Mouse (Mus musculus): ENCODE data around the gene Slc9a2. TPM values are rescaled to one million over a fixed set of nuclear protein-coding genes. Genes with fewer than 3 reads are reported as not detected.

Slc9a2 gene
- 1.7 and 2.0 TPM in 2 replicates for polyA plus RNA-seq (2015; fragmentation: Nextera tagmentation; extraction: Ambion mirVana)

GRCm38 (mm10) chr1:40680067-40680867 is at the start of gene Slc9a2:
Slc9a2 (plus strand) TSS chr1:40680574.
- WGBS: 2% methylated on average over 25 of the region's 25 CpGs
- Histone ChIP-seq H3K4me3 (replicated peaks) (peak within 1 kb of the TSS; percentile 61), H3K9ac (peak within 1 kb of the TSS; percentile 44), H3K9me3 (replicated peaks) (no peaks in the 10 kb centered on the region), H3K4me2 (peak within 1 kb of the TSS; percentile 99), H3K4me1 (peaks cover 24% of the 10 kb centered on the region), H3K36me3 (no peaks in the 10 kb centered on the region), H3K27me3 (peaks cover 67% of the 10 kb centered on the region), H3K27ac (no peak within 1 kb of the TSS)
- no peak for ATAC-seq (replicated peaks; ENCODE audit: low FRiP score)

GRCm38 (mm10) chr1:40632407-40633062 is 47.8 kb upstream of the Slc9a2 start:
- Histone ChIP-seq H3K4me3 (replicated peaks) (no peak overlapping the region), H3K27ac (no peak overlapping the region), H3K27me3 (no peaks in the 10 kb centered on the region), H3K4me1 (peaks cover 18% of the 10 kb centered on the region; the same call in 1 of the 2 replicates), H3K9me3 (replicated peaks) (no peaks in the 10 kb centered on the region), H3K9ac (no peak overlapping the region), H3K4me2 (no peak overlapping the region), H3K36me3 (no peaks in the 10 kb centered on the region)
- 41% methylated on average over 2 of the region's 2 CpGs for WGBS
- ATAC-seq (replicated peaks; ENCODE audit: low FRiP score): no peak

GRCm38 (mm10) chr1:40634608-40635007 is 45.8 kb upstream of the Slc9a2 start:
- WGBS: 60% methylated on average over 4 of the region's 4 CpGs
- H3K4me1 ChIP-seq: peaks cover 18% of the 10 kb centered on the region; the same call in 1 of the 2 replicates
- no peak overlapping the region for H3K4me2 ChIP-seq
- H3K36me3 ChIP-seq: no peaks in the 10 kb centered on the region
- H3K9me3 ChIP-seq (replicated peaks): no peaks in the 10 kb centered on the region
- H3K27ac ChIP-seq: peak overlapping the region; percentile 60
- H3K9ac ChIP-seq: no peak overlapping the region
- H3K27me3 ChIP-seq: no peaks in the 10 kb centered on the region
- no peak for ATAC-seq (replicated peaks; ENCODE audit: low FRiP score)
- no peak overlapping the region for H3K4me3 ChIP-seq (replicated peaks)

GRCm38 (mm10) chr1:40648234-40648633 is 32.1 kb upstream of the Slc9a2 start:
- H3K4me2 ChIP-seq: no peak overlapping the region
- no peak for ATAC-seq (replicated peaks; ENCODE audit: low FRiP score)
- no peaks in the 10 kb centered on the region for H3K36me3 ChIP-seq
- 73% methylated on average over 2 of the region's 2 CpGs for WGBS
- H3K9me3 ChIP-seq (replicated peaks): no peaks in the 10 kb centered on the region
- H3K27me3 ChIP-seq: no peaks in the 10 kb centered on the region
- H3K4me3 ChIP-seq (replicated peaks): no peak overlapping the region
- no peak overlapping the region for H3K27ac ChIP-seq
- H3K4me1 ChIP-seq: no peaks in the 10 kb centered on the region
- H3K9ac ChIP-seq: no peak overlapping the region

- H3K9ac ChIP-seq: no peak overlapping the region
- no peak for ATAC-seq (replicated peaks; ENCODE audit: low FRiP score)
- H3K4me3 ChIP-seq (replicated peaks): no peak overlapping the region
- no peaks in the 10 kb centered on the region for H3K27me3 ChIP-seq
- no peaks in the 10 kb centered on the region for H3K4me1 ChIP-seq
- H3K27ac ChIP-seq: no peak overlapping the region
- H3K4me2 ChIP-seq: no peak overlapping the region
- WGBS: 43% methylated on average over 6 of the region's 6 CpGs
- H3K9me3 ChIP-seq (replicated peaks): no peaks in the 10 kb centered on the region
- no peaks in the 10 kb centered on the region for H3K36me3 ChIP-seq
Observed at GRCm38 (mm10) chr1:40650803-40651497, 29.4 kb upstream of the Slc9a2 start.

GRCm38 (mm10) chr1:40657035-40657434 is 23.3 kb upstream of the Slc9a2 start:
- Histone ChIP-seq H3K9me3 (replicated peaks) (no peaks in the 10 kb centered on the region), H3K4me3 (replicated peaks) (no peak overlapping the region), H3K4me1 (peaks cover 24% of the 10 kb centered on the region), H3K36me3 (no peaks in the 10 kb centered on the region), H3K9ac (no peak overlapping the region), H3K27me3 (no peaks in the 10 kb centered on the region), H3K27ac (no peak overlapping the region), H3K4me2 (no peak overlapping the region)
- ATAC-seq (replicated peaks; ENCODE audit: low FRiP score): no peak
- 84% methylated on average over 4 of the region's 4 CpGs for WGBS

- ATAC-seq (replicated peaks; ENCODE audit: low FRiP score): peak; percentile 70; the same call in 1 of the 2 replicates
- H3K4me3 ChIP-seq (replicated peaks): no peak overlapping the region
- no peaks in the 10 kb centered on the region for H3K36me3 ChIP-seq
- no peaks in the 10 kb centered on the region for H3K9me3 ChIP-seq (replicated peaks)
- H3K4me1 ChIP-seq: peaks cover 24% of the 10 kb centered on the region
- whole genome bisulfite sequencing: 39% methylated on average over 8 of the region's 8 CpGs
- H3K9ac ChIP-seq: no peak overlapping the region
- no peaks in the 10 kb centered on the region for H3K27me3 ChIP-seq
- no peak overlapping the region for H3K27ac ChIP-seq
- no peak overlapping the region for H3K4me2 ChIP-seq
Observed at GRCm38 (mm10) chr1:40657978-40658496, 22.3 kb upstream of the Slc9a2 start.

GRCm38 (mm10) chr1:40659017-40659416 is 21.4 kb upstream of the Slc9a2 start:
- no peak for ATAC-seq (replicated peaks; ENCODE audit: low FRiP score)
- WGBS: 20% methylated on average over 12 of the region's 12 CpGs
- H3K4me2 ChIP-seq: peak overlapping the region; percentile 49

GRCm38 (mm10) chr1:40659496-40659895 is 20.9 kb upstream of the Slc9a2 start:
- no peak overlapping the region for H3K4me3 ChIP-seq (replicated peaks)
- peaks cover 24% of the 10 kb centered on the region for H3K4me1 ChIP-seq
- peak overlapping the region; percentile 49 for H3K4me2 ChIP-seq
- peak overlapping the region; percentile 60; the same call in 1 of the 2 replicates for H3K27ac ChIP-seq
- no peaks in the 10 kb centered on the region for H3K27me3 ChIP-seq
- H3K9ac ChIP-seq: no peak overlapping the region
- 17% methylated on average over 9 of the region's 9 CpGs for WGBS
- no peaks in the 10 kb centered on the region for H3K36me3 ChIP-seq
- no peaks in the 10 kb centered on the region for H3K9me3 ChIP-seq (replicated peaks)
- ATAC-seq (replicated peaks; ENCODE audit: low FRiP score): peak; percentile 59; the same call in 1 of the 2 replicates

More at GRCm38 (mm10) chr1:40659017-40659416, 21.4 kb upstream of the Slc9a2 start:
- H3K36me3 ChIP-seq: no peaks in the 10 kb centered on the region
- H3K27ac ChIP-seq: 0 out of 2 replicates have a peak overlapping the region, but pooled peaks have one; percentile 60
- no peaks in the 10 kb centered on the region for H3K9me3 ChIP-seq (replicated peaks)
- H3K4me1 ChIP-seq: peaks cover 24% of the 10 kb centered on the region
- no peak overlapping the region for H3K4me3 ChIP-seq (replicated peaks)
- H3K27me3 ChIP-seq: no peaks in the 10 kb centered on the region
- H3K9ac ChIP-seq: no peak overlapping the region

GRCm38 (mm10) chr1:40660838-40661237 is 19.5 kb upstream of the Slc9a2 start:
- Histone ChIP-seq H3K4me3 (replicated peaks) (no peak overlapping the region), H3K4me1 (peaks cover 24% of the 10 kb centered on the region), H3K9me3 (replicated peaks) (no peaks in the 10 kb centered on the region), H3K36me3 (no peaks in the 10 kb centered on the region), H3K9ac (no peak overlapping the region), H3K4me2 (no peak overlapping the region), H3K27me3 (no peaks in the 10 kb centered on the region), H3K27ac (no peak overlapping the region)
- no peak for ATAC-seq (replicated peaks; ENCODE audit: low FRiP score)
- 64% methylated on average over 6 of the region's 6 CpGs for WGBS

- Histone ChIP-seq H3K27ac (peak overlapping the region; percentile 20; the same call in 1 of the 2 replicates), H3K36me3 (no peaks in the 10 kb centered on the region), H3K9me3 (replicated peaks) (no peaks in the 10 kb centered on the region), H3K9ac (no peak overlapping the region), H3K4me2 (no peak overlapping the region), H3K4me1 (0 out of 2 replicates have a peak, but pooled peaks cover 3% of the 10 kb centered on the region), H3K27me3 (no peaks in the 10 kb centered on the region), H3K4me3 (replicated peaks) (no peak overlapping the region)
- WGBS: 55% methylated on average over 12 of the region's 12 CpGs
- ATAC-seq (replicated peaks; ENCODE audit: low FRiP score): no peak
Observed at GRCm38 (mm10) chr1:40665401-40666370, 14.7 kb upstream of the Slc9a2 start.

Data from kidney, embryonic 15.5 days (tissue).